8 mouse cellular contexts compared by ENCODE assay signal in genomic region chr7:129307042-129307825, GRCm38 (mm10). TPM values are rescaled to one million over a fixed set of nuclear protein-coding genes. Genes with fewer than 3 reads are reported as not detected.
DNase-seq lines count a peak whose midpoint lies in the region; ATAC-seq and TF ChIP-seq lines count a peak whose summit lies in the region.

No protein-coding gene starts in this region.

- no peak for ATAC-seq in forebrain, embryonic 12.5 days (ENCODE audit: low FRiP score)

- H3K4me1 ChIP-seq in kidney, adult 2 months (ENCODE audit: control insufficient read depth, insufficient read depth, low read length) = no peaks in the 10 kb centered on the region
- H3K4me1 ChIP-seq in forebrain, embryonic 12.5 days = peaks cover 5% of the 10 kb centered on the region
- H3K4me1 ChIP-seq in small intestine, adult 2 months (ENCODE audit: control insufficient read depth, insufficient read depth, insufficient read length, low read length) = no peaks in the 10 kb centered on the region

- H3K9ac ChIP-seq in forebrain, embryonic 12.5 days = no peak overlapping the region

- no peaks in the 10 kb centered on the region for H3K9me3 ChIP-seq in forebrain, embryonic 12.5 days

- DNase-seq in kidney, adult 2 months = peak; percentile 12
- DNase-seq in kidney, adult 18-20 months = no peak
- peak; percentile 30 for DNase-seq in adrenal gland, postnatal 10 days
- DNase-seq in kidney, postnatal 4 days = peak; percentile 8 to 16
- no peak for DNase-seq in thymus, postnatal 36 days
- DNase-seq in left cerebral cortex, adult 18-20 months (ENCODE audit: low spot score in 2 of 2) = no peak

- peak; percentile 67 for TF ChIP-seq CTCF in kidney, adult 2 months (conservative IDR thresholded peaks at IDR 0.05; ENCODE audit: insufficient read depth, insufficient read length, low read depth, low read length)
- TF ChIP-seq CTCF in small intestine, adult 2 months (IDR thresholded peaks at IDR 0.05; ENCODE audit: extremely low read depth, insufficient read length, insufficient replicate concordance, low read depth, low read length) = peak; percentile 80; the same call in 1 of the 2 replicates

- no peaks in the 10 kb centered on the region for H3K36me3 ChIP-seq in kidney, adult 2 months (ENCODE audit: control insufficient read depth, insufficient read depth, low read length)
- no peaks in the 10 kb centered on the region for H3K36me3 ChIP-seq in forebrain, embryonic 12.5 days (replicated peaks)
- no peaks in the 10 kb centered on the region for H3K36me3 ChIP-seq in small intestine, adult 2 months (ENCODE audit: control insufficient read depth, insufficient read depth, low read length)

- 26% methylated on average over 13 of the region's 13 CpGs for WGBS in kidney, adult 2 months
- WGBS in forebrain, embryonic 12.5 days = 28% methylated on average over 13 of the region's 13 CpGs
- WGBS in small intestine, adult 2 months = 19% methylated on average over 13 of the region's 13 CpGs

- no peak for TF ChIP-seq POLR2A in kidney, adult 2 months (IDR thresholded peaks at IDR 0.05; ENCODE audit: low read depth, low read length)
- no peak for TF ChIP-seq POLR2A in small intestine, adult 2 months (IDR thresholded peaks at IDR 0.05; ENCODE audit: low read depth, low read length)

- peak overlapping the region; percentile 19; the same call in 1 of the 2 replicates for H3K4me2 ChIP-seq in forebrain, embryonic 12.5 days

- H3K27ac ChIP-seq in kidney, adult 2 months (ENCODE audit: insufficient read depth, low read depth, low read length) = no peak overlapping the region
- no peak overlapping the region for H3K27ac ChIP-seq in forebrain, embryonic 12.5 days
- no peak overlapping the region for H3K27ac ChIP-seq in small intestine, adult 2 months (ENCODE audit: insufficient read depth, low read depth, low read length)

- H3K4me3 ChIP-seq in kidney, adult 2 months (ENCODE audit: insufficient read depth, low read depth, low read length) = no peak overlapping the region
- no peak overlapping the region for H3K4me3 ChIP-seq in forebrain, embryonic 12.5 days (replicated peaks)
- no peak overlapping the region for H3K4me3 ChIP-seq in small intestine, adult 2 months (ENCODE audit: low read depth, low read length)

- no peaks in the 10 kb centered on the region for H3K27me3 ChIP-seq in kidney, adult 2 months (replicated peaks; ENCODE audit: control insufficient read depth, insufficient read depth, low read length)
- 0 out of 2 replicates have a peak, but pooled peaks cover 3% of the 10 kb centered on the region for H3K27me3 ChIP-seq in forebrain, embryonic 12.5 days
- no peaks in the 10 kb centered on the region for H3K27me3 ChIP-seq in small intestine, adult 2 months (ENCODE audit: control insufficient read depth, insufficient read depth, low read length)

RNA-seq across cellular contexts. Expression of gene Plpp4, which starts 50.4 kb away (rescaled TPM):
- 0.26 and 0.27 TPM in 2 replicates for polyA plus RNA-seq in kidney, adult 2 months (2012; rRNA removed)
- total RNA-seq in adrenal gland, postnatal 10 days (2021) = under 1 TPM; 0.27 to 0.45 TPM
- 1.2 and 1.4 TPM in 2 replicates for polyA plus RNA-seq in forebrain, embryonic 12.5 days (2016; fragmentation: Nextera tagmentation; extraction: Ambion mirVana)
- polyA plus RNA-seq in small intestine, adult 2 months (2012; rRNA removed) = not detected in 2 replicates
- total RNA-seq in left cerebral cortex, adult 18-20 months (2021) = 10 to 100 TPM; 10.4 to 11.0 TPM

Comparison
In these comparisons a context has a peak if more than half of its experiments do, and no peak if none do; other contexts are left out.
1. DNase-seq: peak in kidney, adult 2 months (single experiment), adrenal gland, postnatal 10 days (single experiment) and kidney, postnatal 4 days (2 of 2); none in kidney, adult 18-20 months (single experiment), thymus, postnatal 36 days (0 of 2) and left cerebral cortex, adult 18-20 months (0 of 2).